Mouse (Mus musculus): ENCODE results near the gene Nqo2. TPM values are rescaled to one million over a fixed set of nuclear protein-coding genes. Genes with fewer than 3 reads are reported as not detected.
A peak's percentile ranks its signal among the peaks of the same experiment; 100 is the strongest.
"Not testable (repeated sequence)": the region's sequence is repeated elsewhere in the genome, so short reads cannot be mapped to it uniquely, and the experiment has no call there.

Nqo2 gene
- 7.1 and 9.4 TPM in 2 replicates for polyA plus RNA-seq (2012; rRNA removed)

DNA sequence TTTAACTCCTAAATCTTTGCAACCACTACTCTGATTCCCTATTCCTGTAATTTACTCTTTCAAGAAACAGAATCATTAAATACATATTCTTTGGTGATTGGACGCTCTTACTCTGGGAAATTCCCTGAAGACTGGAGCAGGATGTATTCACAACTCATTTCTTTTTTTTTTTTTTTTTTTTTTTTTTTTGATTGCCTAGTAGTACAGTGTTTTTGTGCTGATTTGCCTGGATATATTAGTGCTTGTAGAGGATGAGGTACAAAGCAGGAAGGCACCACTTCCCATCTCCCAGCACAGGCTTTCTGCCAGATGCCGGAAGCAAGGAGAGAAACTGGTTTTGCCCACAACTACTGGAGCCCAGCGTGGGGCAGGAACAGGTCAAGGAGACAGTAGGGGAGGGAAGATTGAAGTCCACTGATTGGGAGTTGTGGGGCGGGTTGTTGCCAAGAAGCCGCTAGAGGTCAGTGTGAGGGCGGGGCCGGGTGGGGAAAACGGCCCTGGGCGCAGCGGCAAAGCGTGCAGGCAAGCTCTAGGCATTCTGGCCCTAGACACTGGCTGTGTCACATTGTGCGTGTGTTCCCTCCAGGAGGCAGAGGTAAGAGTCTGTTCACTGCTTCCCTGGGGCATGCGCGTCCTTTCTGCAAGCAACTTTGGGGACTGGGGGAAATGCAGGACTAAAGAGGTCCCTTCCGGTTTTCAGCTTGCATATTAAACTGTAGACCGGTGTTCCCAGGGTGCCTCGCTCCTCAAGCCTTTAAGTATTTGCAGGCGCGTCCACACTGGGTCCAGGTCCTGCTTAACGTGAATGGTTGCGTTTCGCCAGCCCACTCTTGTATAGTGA is at the start of gene Nqo2:
Nqo2 (plus strand) TSS at position 482 of the 841 bp plus-strand sequence.
- peak; percentile 37 for DNase-seq (ENCODE audit: low read depth)

GRCm38 (mm10) chr13:33921041-33921440 is 43.4 kb upstream of the Nqo2 start:
- no peak for DNase-seq (ENCODE audit: low read depth)

GRCm38 (mm10) chr13:33921699-33922098 is 42.8 kb upstream of the Nqo2 start:
- no peak for DNase-seq (ENCODE audit: low read depth)

- no peak for DNase-seq (ENCODE audit: low read depth)
These were observed 34.2 kb upstream of the Nqo2 start for GRCm38 (mm10) chr13:33930281-33930680.

- DNase-seq (ENCODE audit: low read depth), result no peak
These were observed 33.6 kb upstream of the Nqo2 start for GRCm38 (mm10) chr13:33930912-33931311.

DNA sequence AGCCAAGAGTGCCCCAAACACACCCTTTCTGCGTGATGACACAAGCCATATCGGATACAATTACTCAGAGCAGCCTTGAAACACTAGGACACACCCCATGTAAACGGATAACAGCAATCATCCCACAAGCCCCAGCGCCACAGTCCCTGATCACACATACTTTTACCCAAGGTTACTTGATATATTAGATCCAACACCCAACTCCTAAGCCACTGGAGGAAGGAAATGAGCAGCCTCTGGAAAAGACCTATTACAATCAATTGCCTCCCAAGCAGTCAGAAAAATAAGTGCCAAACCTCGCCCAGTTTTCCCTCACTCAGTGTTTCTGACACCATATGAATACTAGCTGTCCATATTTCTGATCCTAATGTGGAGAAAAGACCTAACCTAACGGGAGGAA is 29.7 kb upstream of the Nqo2 start:
- no peak for DNase-seq (ENCODE audit: low read depth)

DNA sequence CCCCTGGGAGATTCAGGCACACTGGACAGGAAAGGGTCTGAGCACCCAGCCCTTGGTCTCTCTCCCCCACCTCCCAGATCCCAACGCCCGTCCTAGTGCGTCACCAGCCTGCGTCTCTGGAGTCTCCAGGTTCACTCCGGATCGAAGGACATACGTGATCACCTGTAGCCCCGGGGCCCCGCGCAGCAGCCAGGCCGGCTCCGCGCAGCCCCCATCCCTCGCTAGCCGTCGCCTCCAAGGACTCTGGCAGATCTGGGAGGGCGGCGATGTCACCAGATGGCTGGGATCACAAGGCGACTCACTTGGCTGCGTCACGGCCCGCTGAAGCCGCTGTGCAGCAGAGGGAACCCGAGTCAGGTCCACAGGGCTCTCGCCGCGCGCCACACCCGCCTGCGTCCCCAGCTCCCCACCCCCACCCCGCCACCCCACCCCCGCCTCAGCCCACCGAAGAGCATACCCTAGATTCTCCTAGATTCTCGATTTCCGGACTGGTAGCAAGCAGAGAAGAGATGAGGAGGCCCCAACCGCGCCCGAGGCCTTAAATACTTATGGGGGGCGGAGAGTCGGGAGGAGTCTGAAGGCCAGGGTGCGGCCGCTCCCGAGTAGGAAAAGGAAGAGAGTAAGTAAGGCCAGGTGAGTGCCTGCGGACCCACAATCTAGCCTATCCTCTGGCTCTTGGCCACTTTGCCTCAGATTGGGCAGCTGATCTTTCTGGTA is 28.9 kb upstream of the Nqo2 start:
- DNase-seq (ENCODE audit: low read depth), result no peak

- no peak for DNase-seq (ENCODE audit: low read depth)
These were observed 27.3 kb upstream of the Nqo2 start for GRCm38 (mm10) chr13:33937151-33937550.

DNA sequence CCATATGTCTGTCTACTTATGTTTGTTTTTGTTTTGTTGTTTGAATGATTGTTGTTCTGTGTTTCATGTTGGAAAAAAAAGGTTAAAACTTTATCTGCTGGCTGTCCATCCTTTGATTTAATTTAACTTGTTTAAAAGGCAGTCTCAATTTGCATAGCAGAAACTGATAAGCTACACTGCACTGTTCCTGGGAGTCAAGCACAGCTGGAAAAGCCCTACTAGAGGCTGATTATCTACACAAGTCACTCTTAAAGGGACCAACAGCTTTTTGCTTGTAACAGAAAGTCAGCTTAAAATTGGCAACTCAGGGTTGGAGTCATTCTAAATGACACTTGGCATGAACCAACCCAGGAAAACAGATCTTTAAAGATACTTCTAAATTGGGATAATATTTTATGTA is 26.9 kb upstream of the Nqo2 start:
- not testable (repeated sequence) for DNase-seq (ENCODE audit: low read depth)

GRCm38 (mm10) chr13:33941288-33941808 is 23.1 kb upstream of the Nqo2 start:
- no peak for DNase-seq (ENCODE audit: low read depth)

GRCm38 (mm10) chr13:33942212-33942779 is 22.2 kb upstream of the Nqo2 start:
- no peak for DNase-seq (ENCODE audit: low read depth)

DNA sequence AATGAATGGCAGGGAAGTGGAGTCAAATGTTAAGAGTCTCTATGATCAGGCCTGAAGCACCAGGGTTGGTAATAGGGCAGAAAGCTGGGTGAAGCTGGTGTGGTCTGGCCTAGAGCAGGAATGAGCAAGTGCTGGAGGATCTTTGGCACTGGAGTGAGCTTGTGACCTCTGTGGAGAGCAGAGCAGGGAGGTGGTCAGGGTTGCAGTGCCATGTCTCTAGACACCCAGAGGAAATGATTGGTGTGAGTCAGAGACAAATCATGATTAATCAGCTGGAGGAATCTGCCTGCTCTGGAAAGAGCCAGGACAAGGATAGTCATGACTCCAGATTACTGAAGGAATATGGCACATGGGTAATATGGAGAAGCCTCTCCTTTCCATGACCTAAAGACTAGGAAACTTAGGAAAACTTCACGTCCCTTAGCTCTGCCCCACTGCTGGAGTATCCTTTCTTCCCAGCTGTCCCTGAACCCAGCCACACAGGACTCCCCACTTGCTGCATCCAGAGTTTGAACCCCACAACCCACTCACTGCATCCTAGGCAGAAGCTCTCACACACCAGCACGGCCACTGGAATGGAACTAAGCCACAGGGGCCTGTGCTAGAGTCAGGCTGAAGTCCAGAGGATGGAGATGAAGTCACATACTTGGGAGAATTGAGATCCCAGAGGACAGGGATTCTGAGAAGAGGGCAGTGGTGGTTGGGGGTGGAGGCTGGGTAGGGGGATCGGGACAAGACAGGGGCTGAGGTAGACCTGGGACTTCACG is 13.0 kb upstream of the Nqo2 start:
- no peak for DNase-seq (ENCODE audit: low read depth)

GRCm38 (mm10) chr13:33952075-33952449 is 12.4 kb upstream of the Nqo2 start:
- no peak for DNase-seq (ENCODE audit: low read depth)

GRCm38 (mm10) chr13:33952947-33953346 is 11.5 kb upstream of the Nqo2 start:
- no peak for DNase-seq (ENCODE audit: low read depth)

DNA sequence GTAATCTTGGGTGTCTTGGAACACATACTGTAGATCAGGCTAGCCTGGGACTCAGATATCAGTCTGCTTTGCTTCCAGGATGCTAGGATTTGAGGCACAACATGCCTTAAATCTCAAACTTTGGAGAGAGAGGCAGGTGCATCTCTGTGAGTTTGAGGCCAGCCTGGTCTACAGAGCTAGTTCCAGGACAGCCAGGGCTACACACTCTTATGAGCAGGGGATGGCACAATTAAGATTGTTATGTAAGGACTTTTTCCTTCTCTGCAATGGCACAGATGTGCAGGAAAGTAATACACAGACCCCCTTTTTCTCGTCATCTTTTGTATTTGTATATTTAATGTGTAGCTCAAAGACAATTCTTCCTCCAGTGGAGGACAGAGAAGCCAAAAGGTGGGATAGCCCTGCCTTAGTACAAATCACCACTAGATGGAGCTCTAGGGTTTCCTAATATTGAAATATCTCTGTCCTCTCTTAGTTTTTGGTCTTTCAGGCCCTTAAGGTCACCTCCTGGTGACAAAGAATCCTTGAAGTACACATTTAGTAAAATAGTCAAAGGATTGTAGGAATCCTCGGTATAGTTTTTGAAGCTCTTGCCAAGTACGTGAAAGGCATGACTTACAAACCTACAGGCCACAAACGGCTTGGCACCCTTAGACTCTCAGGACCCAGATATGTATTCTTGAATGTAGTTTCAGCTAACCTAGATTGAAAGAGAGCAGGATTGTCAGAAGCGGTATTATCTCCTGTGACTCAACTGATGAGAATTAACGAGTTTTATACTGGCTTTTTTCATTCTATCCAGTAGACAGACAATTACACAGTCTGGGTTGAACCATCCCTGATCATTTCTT is 7.7 kb upstream of the Nqo2 start:
- no peak for DNase-seq (ENCODE audit: low read depth)

GRCm38 (mm10) chr13:33959771-33960170 is 4.7 kb upstream of the Nqo2 start:
- DNase-seq (ENCODE audit: low read depth), result no peak

DNA sequence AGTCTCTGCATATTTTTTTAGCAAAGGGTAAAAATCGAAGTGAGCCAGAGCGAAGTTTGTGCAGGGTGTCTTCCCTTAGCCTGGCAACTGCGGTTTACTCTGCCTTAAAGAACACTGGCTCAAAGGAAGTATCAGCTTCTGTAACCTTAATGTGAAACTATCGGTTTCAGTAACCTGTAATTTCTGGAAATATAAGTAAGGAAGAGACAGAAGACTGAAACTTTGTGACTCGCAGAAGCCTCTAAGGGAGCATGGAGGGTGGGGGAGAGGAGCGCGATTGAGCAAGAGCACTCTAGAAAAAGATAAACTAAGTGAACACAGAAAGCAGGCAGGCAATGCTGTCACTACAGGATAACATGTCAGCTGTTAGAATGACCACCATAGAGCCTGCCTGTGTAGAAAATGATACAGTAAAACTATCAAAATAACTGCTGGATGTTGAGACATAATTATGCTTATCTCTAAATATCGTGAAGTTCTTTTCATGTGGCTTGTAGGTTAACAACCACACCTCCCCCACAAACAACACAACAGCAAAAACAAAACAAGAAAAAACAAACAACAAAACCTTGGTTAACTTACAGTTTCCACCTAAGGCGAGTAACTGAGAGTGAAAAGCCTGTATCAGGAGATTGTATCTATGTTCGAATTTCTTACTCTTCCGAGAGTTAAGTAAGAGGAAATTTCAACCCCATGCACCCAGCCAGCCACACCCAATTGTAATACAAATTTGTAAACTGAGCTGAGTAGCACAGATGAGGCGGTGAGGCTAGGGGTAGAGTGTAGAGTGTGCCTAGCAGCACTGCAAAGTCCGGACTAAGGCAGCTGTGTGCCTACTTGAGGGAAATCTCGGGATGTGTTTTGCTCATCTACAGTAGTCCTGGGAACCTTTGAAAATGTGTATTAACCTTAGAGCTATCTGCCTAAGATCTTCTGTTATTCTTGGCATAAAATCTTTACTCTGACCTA is 853 bp downstream of the Nqo2 start:
- DNase-seq (ENCODE audit: low read depth), result no peak

GRCm38 (mm10) chr13:33966025-33966412 is 1.5 kb downstream of the Nqo2 start:
- no peak for DNase-seq (ENCODE audit: low read depth)

DNA sequence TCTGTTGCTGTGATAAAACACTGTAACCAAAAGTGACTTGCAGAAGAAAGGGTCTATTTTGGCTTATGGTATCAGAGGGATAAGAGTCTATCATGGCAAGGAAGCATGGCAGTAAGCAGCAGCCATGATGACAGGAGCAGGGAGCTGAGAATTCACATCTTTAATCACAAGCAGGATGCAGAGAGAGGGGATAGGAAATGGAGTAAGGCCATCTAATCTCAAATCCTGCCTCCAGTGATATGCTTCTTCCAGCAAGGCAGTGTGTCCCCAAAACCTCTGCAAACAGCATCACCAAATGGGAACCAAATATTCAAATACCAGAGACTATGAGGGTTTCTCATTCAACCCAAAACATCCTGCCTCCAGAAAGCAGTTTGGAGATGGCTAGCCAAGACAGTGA is 2.1 kb downstream of the Nqo2 start:
- no peak for DNase-seq (ENCODE audit: low read depth)

- no peak for DNase-seq (ENCODE audit: low read depth)
These were observed 25.1 kb downstream of the Nqo2 start for GRCm38 (mm10) chr13:33989625-33990024.
